Mouse (Mus musculus): ENCODE results near the gene Vegfc. TPM values are rescaled to one million over a fixed set of nuclear protein-coding genes. Genes with fewer than 3 reads are reported as not detected.

Vegfc gene
- polyA plus RNA-seq, 1 experiment from 2014 or later, result 6.5 TPM

DNA sequence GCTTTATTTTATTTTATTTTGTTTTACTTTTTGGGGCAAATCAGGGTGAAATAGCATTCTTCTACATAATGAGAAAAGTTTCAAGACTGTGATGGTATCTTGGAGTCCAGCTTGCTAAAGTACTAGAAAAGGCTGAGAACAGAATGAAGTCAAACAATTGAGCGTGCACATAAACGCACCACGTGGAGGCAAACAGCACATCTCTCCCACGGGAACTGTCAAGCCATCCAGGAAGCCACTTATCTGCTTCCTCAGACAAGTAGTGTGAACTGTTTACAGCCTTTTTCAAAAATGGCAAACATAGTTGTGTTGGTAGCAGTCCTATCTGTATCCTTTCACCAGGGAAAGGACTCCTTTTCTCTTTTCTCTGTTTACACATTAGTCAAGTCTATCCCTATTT, 11.8 kb downstream of the Vegfc start:
- H3K36me3 ChIP-seq (replicated peaks), result no peaks in the 10 kb centered on the region
- H3K27ac ChIP-seq, result no peak overlapping the region
- no peak overlapping the region for H3K9ac ChIP-seq
- H3K9me3 ChIP-seq, result no peaks in the 10 kb centered on the region
- H3K4me3 ChIP-seq (replicated peaks), result no peak overlapping the region
- H3K4me1 ChIP-seq, result no peaks in the 10 kb centered on the region
- no peak overlapping the region for H3K4me2 ChIP-seq
- no peak for ATAC-seq (ENCODE audit: low FRiP score)
- WGBS, result 70% methylated on average over 4 of the region's 4 CpGs
- no peaks in the 10 kb centered on the region for H3K27me3 ChIP-seq

- Histone ChIP-seq H3K27me3 (no peaks in the 10 kb centered on the region), H3K9ac (no peak overlapping the region), H3K4me3 (replicated peaks) (no peak overlapping the region), H3K9me3 (no peaks in the 10 kb centered on the region), H3K4me2 (no peak overlapping the region), H3K4me1 (no peaks in the 10 kb centered on the region), H3K36me3 (replicated peaks) (no peaks in the 10 kb centered on the region), H3K27ac (no peak overlapping the region)
- ATAC-seq (ENCODE audit: low FRiP score), result no peak
- WGBS, result 96% methylated on average over 2 of the region's 2 CpGs
Observed at GRCm38 (mm10) chr8:54089901-54090300, 12.5 kb downstream of the Vegfc start.

GRCm38 (mm10) chr8:54100058-54100457, 22.7 kb downstream of the Vegfc start:
- no peaks in the 10 kb centered on the region for H3K4me1 ChIP-seq
- no peak overlapping the region for H3K9ac ChIP-seq
- no peaks in the 10 kb centered on the region for H3K9me3 ChIP-seq
- H3K27ac ChIP-seq, result no peak overlapping the region
- ATAC-seq (ENCODE audit: low FRiP score), result no peak
- 50% methylated on average over 6 of the region's 6 CpGs for WGBS
- H3K27me3 ChIP-seq, result no peaks in the 10 kb centered on the region
- no peak overlapping the region for H3K4me3 ChIP-seq (replicated peaks)
- H3K4me2 ChIP-seq, result no peak overlapping the region
- no peaks in the 10 kb centered on the region for H3K36me3 ChIP-seq (replicated peaks)

GRCm38 (mm10) chr8:54114581-54114980, 37.2 kb downstream of the Vegfc start:
- H3K4me1 ChIP-seq, result no peaks in the 10 kb centered on the region
- H3K9me3 ChIP-seq, result no peaks in the 10 kb centered on the region
- 67% methylated on average over 3 of the region's 3 CpGs for WGBS
- H3K36me3 ChIP-seq (replicated peaks), result no peaks in the 10 kb centered on the region
- H3K27ac ChIP-seq, result no peak overlapping the region
- ATAC-seq (ENCODE audit: low FRiP score), result no peak
- H3K4me3 ChIP-seq (replicated peaks), result no peak overlapping the region
- H3K27me3 ChIP-seq, result no peaks in the 10 kb centered on the region
- no peak overlapping the region for H3K4me2 ChIP-seq
- no peak overlapping the region for H3K9ac ChIP-seq

DNA sequence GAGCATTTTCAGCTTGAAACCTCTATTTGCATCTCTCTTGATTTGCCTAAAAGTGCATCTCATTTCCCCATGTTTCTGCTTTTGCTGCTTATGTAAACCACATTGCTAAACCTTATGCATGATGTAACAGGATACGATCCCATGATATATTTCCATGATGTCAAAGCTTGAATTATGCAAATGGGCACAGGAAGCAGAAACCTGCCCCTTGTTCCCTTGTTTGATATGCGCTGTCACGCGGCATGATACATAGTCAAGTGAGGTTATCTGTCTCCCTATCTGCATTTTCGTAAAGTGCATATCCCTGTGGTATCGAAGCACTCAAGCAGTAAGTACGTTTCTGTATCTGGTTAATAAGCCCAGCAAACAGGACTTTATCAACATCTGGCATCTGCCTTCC, 42.7 kb downstream of the Vegfc start:
- ATAC-seq (ENCODE audit: low FRiP score), result no peak

GRCm38 (mm10) chr8:54121942-54122341, 44.5 kb downstream of the Vegfc start:
- H3K27me3 ChIP-seq, result no peaks in the 10 kb centered on the region
- no peaks in the 10 kb centered on the region for H3K9me3 ChIP-seq
- no peak overlapping the region for H3K4me2 ChIP-seq
- WGBS, result 83% methylated on average over 3 of the region's 3 CpGs
- no peak for ATAC-seq (ENCODE audit: low FRiP score)
- H3K9ac ChIP-seq, result no peak overlapping the region
- H3K27ac ChIP-seq, result no peak overlapping the region
- no peaks in the 10 kb centered on the region for H3K4me1 ChIP-seq
- H3K36me3 ChIP-seq (replicated peaks), result no peaks in the 10 kb centered on the region
- no peak overlapping the region for H3K4me3 ChIP-seq (replicated peaks)

More for the DNA sequence above, 42.7 kb downstream of the Vegfc start:
- WGBS, result 91% methylated on average over 7 of the region's 7 CpGs
- Histone ChIP-seq H3K27me3 (no peaks in the 10 kb centered on the region), H3K36me3 (replicated peaks) (no peaks in the 10 kb centered on the region), H3K4me2 (no peak overlapping the region), H3K9ac (no peak overlapping the region), H3K4me1 (no peaks in the 10 kb centered on the region), H3K27ac (no peak overlapping the region), H3K9me3 (no peaks in the 10 kb centered on the region), H3K4me3 (replicated peaks) (no peak overlapping the region)

- 78% methylated on average over 1 of the region's 1 CpGs for WGBS
- Histone ChIP-seq H3K27ac (no peak overlapping the region), H3K9me3 (no peaks in the 10 kb centered on the region), H3K36me3 (replicated peaks) (no peaks in the 10 kb centered on the region), H3K9ac (no peak overlapping the region), H3K27me3 (no peaks in the 10 kb centered on the region), H3K4me2 (no peak overlapping the region), H3K4me1 (no peaks in the 10 kb centered on the region), H3K4me3 (replicated peaks) (no peak overlapping the region)
- ATAC-seq (ENCODE audit: low FRiP score), result no peak
Observed at GRCm38 (mm10) chr8:54122345-54122744, 44.9 kb downstream of the Vegfc start.

- Histone ChIP-seq H3K4me3 (replicated peaks) (no peak overlapping the region), H3K27me3 (no peaks in the 10 kb centered on the region), H3K9me3 (no peaks in the 10 kb centered on the region), H3K36me3 (replicated peaks) (no peaks in the 10 kb centered on the region), H3K4me1 (no peaks in the 10 kb centered on the region), H3K4me2 (no peak overlapping the region), H3K9ac (no peak overlapping the region), H3K27ac (no peak overlapping the region)
- no peak for ATAC-seq (ENCODE audit: low FRiP score)
- WGBS, result 93% methylated on average over 2 of the region's 2 CpGs
Observed at GRCm38 (mm10) chr8:54130558-54130957, 53.2 kb downstream of the Vegfc start.

GRCm38 (mm10) chr8:54153240-54153639, 75.8 kb downstream of the Vegfc start:
- 61% methylated on average over 4 of the region's 4 CpGs for WGBS
- no peaks in the 10 kb centered on the region for H3K36me3 ChIP-seq (replicated peaks)
- no peak overlapping the region for H3K9ac ChIP-seq
- H3K4me2 ChIP-seq, result no peak overlapping the region
- no peak for ATAC-seq (ENCODE audit: low FRiP score)
- no peaks in the 10 kb centered on the region for H3K9me3 ChIP-seq
- H3K4me1 ChIP-seq, result no peaks in the 10 kb centered on the region
- no peak overlapping the region for H3K4me3 ChIP-seq (replicated peaks)
- H3K27ac ChIP-seq, result no peak overlapping the region
- no peaks in the 10 kb centered on the region for H3K27me3 ChIP-seq

DNA sequence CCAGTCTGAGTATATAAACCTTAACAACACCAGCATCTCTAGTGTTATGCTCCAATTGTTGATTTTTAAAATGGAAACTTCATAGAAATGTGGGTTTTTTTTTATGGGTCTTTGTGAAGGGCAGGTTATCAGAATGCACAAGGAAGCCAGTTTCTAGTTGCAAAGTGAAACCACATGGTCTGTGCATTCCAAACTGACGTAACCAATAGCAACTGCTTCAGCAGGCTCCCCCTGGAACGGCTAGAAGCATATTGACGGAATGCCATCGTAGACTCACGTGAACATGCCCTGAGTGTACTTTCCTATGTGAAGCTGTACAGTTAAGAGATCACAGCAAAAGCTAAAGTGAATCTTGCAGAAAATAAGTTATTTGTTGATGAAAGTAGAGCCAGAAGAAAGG, 86.1 kb downstream of the Vegfc start:
- Histone ChIP-seq H3K4me3 (replicated peaks) (no peak overlapping the region), H3K27me3 (no peaks in the 10 kb centered on the region), H3K36me3 (replicated peaks) (no peaks in the 10 kb centered on the region), H3K9ac (no peak overlapping the region), H3K27ac (no peak overlapping the region), H3K9me3 (no peaks in the 10 kb centered on the region), H3K4me1 (peaks cover 7% of the 10 kb centered on the region; the same call in 1 of the 2 replicates), H3K4me2 (no peak overlapping the region)
- peak; percentile 60; the same call in 1 of the 2 replicates for ATAC-seq (ENCODE audit: low FRiP score)
- 47% methylated on average over 5 of the region's 5 CpGs for WGBS

- no peak overlapping the region for H3K4me3 ChIP-seq (replicated peaks)
Observed at GRCm38 (mm10) chr8:54185336-54185735, 107.9 kb downstream of the Vegfc start.

DNA sequence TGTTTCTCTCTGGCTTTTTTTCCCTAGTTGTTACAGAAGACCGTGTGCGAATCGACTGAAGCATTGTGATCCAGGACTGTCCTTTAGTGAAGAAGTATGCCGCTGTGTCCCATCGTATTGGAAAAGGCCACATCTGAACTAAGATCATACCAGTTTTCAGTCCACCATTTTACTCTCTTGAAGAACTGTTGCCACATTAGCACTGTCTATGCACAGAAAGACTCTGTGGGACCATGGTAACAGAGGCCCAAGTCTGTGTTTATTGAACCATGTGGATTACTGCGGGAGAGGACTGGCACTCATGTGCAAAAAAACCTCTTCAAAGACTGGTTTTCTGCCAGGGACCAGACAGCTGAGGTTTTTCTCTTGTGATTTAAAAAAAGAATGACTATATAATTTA, 108.5 kb downstream of the Vegfc start:
- WGBS, result 93% methylated on average over 6 of the region's 6 CpGs
- Histone ChIP-seq H3K9ac (no peak overlapping the region), H3K4me1 (no peaks in the 10 kb centered on the region), H3K27ac (no peak overlapping the region), H3K36me3 (replicated peaks) (no peaks in the 10 kb centered on the region; the same call in 1 of the 2 replicates), H3K4me2 (no peak overlapping the region), H3K27me3 (no peaks in the 10 kb centered on the region), H3K9me3 (no peaks in the 10 kb centered on the region), H3K4me3 (replicated peaks) (no peak overlapping the region)
- no peak for ATAC-seq (ENCODE audit: low FRiP score)

More at GRCm38 (mm10) chr8:54185336-54185735, 107.9 kb downstream of the Vegfc start:
- no peaks in the 10 kb centered on the region for H3K9me3 ChIP-seq
- H3K27me3 ChIP-seq, result no peaks in the 10 kb centered on the region
- ATAC-seq (ENCODE audit: low FRiP score), result no peak
- no peak overlapping the region for H3K27ac ChIP-seq
- H3K4me2 ChIP-seq, result no peak overlapping the region
- no peaks in the 10 kb centered on the region; the same call in 1 of the 2 replicates for H3K36me3 ChIP-seq (replicated peaks)
- no peak overlapping the region for H3K9ac ChIP-seq
- WGBS, result 84% methylated on average over 2 of the region's 2 CpGs
- no peaks in the 10 kb centered on the region for H3K4me1 ChIP-seq

GRCm38 (mm10) chr8:54216250-54216649, 138.8 kb downstream of the Vegfc start:
- Histone ChIP-seq H3K36me3 (replicated peaks) (no peaks in the 10 kb centered on the region), H3K4me2 (no peak overlapping the region), H3K27me3 (no peaks in the 10 kb centered on the region), H3K4me3 (replicated peaks) (no peak overlapping the region), H3K9ac (no peak overlapping the region), H3K4me1 (no peaks in the 10 kb centered on the region), H3K9me3 (no peaks in the 10 kb centered on the region), H3K27ac (no peak overlapping the region)
- WGBS, result 88% methylated on average over 2 of the region's 2 CpGs
- ATAC-seq (ENCODE audit: low FRiP score), result no peak

Measured in forebrain, embryonic 12.5 days (tissue).